Mouse (Mus musculus): ENCODE data around the gene Pcx. TPM values are rescaled to one million over a fixed set of nuclear protein-coding genes. Genes with fewer than 3 reads are reported as not detected.
A peak's percentile ranks its signal among the peaks of the same experiment; 100 is the strongest.

Gene Pcx
- polyA plus RNA-seq (2015; fragmentation: Nextera tagmentation; extraction: Ambion mirVana) = 15.9 and 17.3 TPM in 2 replicates

GRCm38 (mm10) chr19:4509986-4510963, at the start of gene Pcx:
Gene Pcx (plus strand): TSS chr19:4510472.
- Histone ChIP-seq H3K9ac (peak within 1 kb of the TSS; percentile 69), H3K4me3 (peak within 1 kb of the TSS; percentile 69), H3K27me3 (peaks cover 12% of the 10 kb centered on the region), H3K9me3 (replicated peaks) (no peaks in the 10 kb centered on the region), H3K4me1 (peaks cover 12% of the 10 kb centered on the region), H3K27ac (peak within 1 kb of the TSS; percentile 48; the same call in 1 of the 2 replicates), H3K36me3 (ENCODE audit: poor library complexity, severe bottlenecking) (no peaks in the 10 kb centered on the region), H3K4me2 (peak within 1 kb of the TSS; percentile 90)
- peak; percentile 100 for ATAC-seq
- under 1% methylated on average over 82 of the region's 82 CpGs for WGBS

GRCm38 (mm10) chr19:4461981-4462380, 48.3 kb upstream of the Pcx start:
- H3K36me3 ChIP-seq (ENCODE audit: poor library complexity, severe bottlenecking) = no peaks in the 10 kb centered on the region
- H3K4me2 ChIP-seq = no peak overlapping the region
- no peak for ATAC-seq
- H3K9me3 ChIP-seq (replicated peaks) = no peaks in the 10 kb centered on the region
- 92% methylated on average over 8 of the region's 8 CpGs for WGBS
- no peaks in the 10 kb centered on the region for H3K4me1 ChIP-seq
- H3K27ac ChIP-seq = no peak overlapping the region
- H3K4me3 ChIP-seq = no peak overlapping the region
- H3K9ac ChIP-seq = no peak overlapping the region
- no peaks in the 10 kb centered on the region for H3K27me3 ChIP-seq

GRCm38 (mm10) chr19:4464666-4465065, 45.6 kb upstream of the Pcx start:
- H3K9ac ChIP-seq = no peak overlapping the region
- no peaks in the 10 kb centered on the region for H3K4me1 ChIP-seq
- H3K27me3 ChIP-seq = no peaks in the 10 kb centered on the region
- no peak overlapping the region for H3K4me3 ChIP-seq
- H3K27ac ChIP-seq = no peak overlapping the region
- no peak overlapping the region for H3K4me2 ChIP-seq
- H3K9me3 ChIP-seq (replicated peaks) = no peaks in the 10 kb centered on the region
- WGBS = 87% methylated on average over 4 of the region's 4 CpGs
- H3K36me3 ChIP-seq (ENCODE audit: poor library complexity, severe bottlenecking) = no peaks in the 10 kb centered on the region
- no peak for ATAC-seq

GRCm38 (mm10) chr19:4468363-4468762, 41.9 kb upstream of the Pcx start:
- 35% methylated on average over 5 of the region's 5 CpGs for WGBS
- no peak overlapping the region for H3K27ac ChIP-seq
- H3K9me3 ChIP-seq (replicated peaks) = no peaks in the 10 kb centered on the region
- ATAC-seq = no peak
- H3K4me1 ChIP-seq = no peaks in the 10 kb centered on the region
- H3K4me2 ChIP-seq = no peak overlapping the region
- no peaks in the 10 kb centered on the region for H3K36me3 ChIP-seq (ENCODE audit: poor library complexity, severe bottlenecking)
- H3K4me3 ChIP-seq = no peak overlapping the region
- no peak overlapping the region for H3K9ac ChIP-seq
- H3K27me3 ChIP-seq = no peaks in the 10 kb centered on the region

- H3K9me3 ChIP-seq (replicated peaks) = no peaks in the 10 kb centered on the region
- 86% methylated on average over 5 of the region's 5 CpGs for WGBS
Observed at GRCm38 (mm10) chr19:4473549-4473948, 36.7 kb upstream of the Pcx start.

GRCm38 (mm10) chr19:4474739-4475138, 35.5 kb upstream of the Pcx start:
- H3K4me1 ChIP-seq = peaks cover 11% of the 10 kb centered on the region; the same call in 1 of the 2 replicates
- 46% methylated on average over 3 of the region's 3 CpGs for WGBS
- peaks cover 42% of the 10 kb centered on the region for H3K27me3 ChIP-seq
- no peak overlapping the region for H3K9ac ChIP-seq
- H3K4me2 ChIP-seq = no peak overlapping the region
- no peaks in the 10 kb centered on the region for H3K36me3 ChIP-seq (ENCODE audit: poor library complexity, severe bottlenecking)
- H3K27ac ChIP-seq = no peak overlapping the region
- no peak overlapping the region for H3K4me3 ChIP-seq
- ATAC-seq = no peak
- no peaks in the 10 kb centered on the region for H3K9me3 ChIP-seq (replicated peaks)

More at GRCm38 (mm10) chr19:4473549-4473948, 36.7 kb upstream of the Pcx start:
- H3K27me3 ChIP-seq = peaks cover 39% of the 10 kb centered on the region
- no peaks in the 10 kb centered on the region for H3K36me3 ChIP-seq (ENCODE audit: poor library complexity, severe bottlenecking)
- H3K27ac ChIP-seq = no peak overlapping the region
- H3K4me3 ChIP-seq = no peak overlapping the region
- no peak for ATAC-seq
- no peak overlapping the region for H3K9ac ChIP-seq
- peaks cover 11% of the 10 kb centered on the region; the same call in 1 of the 2 replicates for H3K4me1 ChIP-seq
- H3K4me2 ChIP-seq = no peak overlapping the region

GRCm38 (mm10) chr19:4475224-4475925, 34.9 kb upstream of the Pcx start:
- Histone ChIP-seq H3K27ac (no peak overlapping the region), H3K9me3 (replicated peaks) (no peaks in the 10 kb centered on the region), H3K36me3 (ENCODE audit: poor library complexity, severe bottlenecking) (no peaks in the 10 kb centered on the region), H3K4me1 (peaks cover 11% of the 10 kb centered on the region; the same call in 1 of the 2 replicates), H3K9ac (no peak overlapping the region), H3K27me3 (peaks cover 42% of the 10 kb centered on the region), H3K4me2 (no peak overlapping the region), H3K4me3 (no peak overlapping the region)
- ATAC-seq = no peak
- WGBS = 74% methylated on average over 11 of the region's 11 CpGs

GRCm38 (mm10) chr19:4476601-4477257, 33.5 kb upstream of the Pcx start:
- peak; percentile 61; the same call in 1 of the 2 replicates for ATAC-seq
- Histone ChIP-seq H3K9me3 (replicated peaks) (no peaks in the 10 kb centered on the region), H3K27ac (no peak overlapping the region), H3K4me2 (peak overlapping the region; percentile 98), H3K9ac (peak overlapping the region; percentile 64), H3K36me3 (ENCODE audit: poor library complexity, severe bottlenecking) (no peaks in the 10 kb centered on the region), H3K4me3 (peak overlapping the region; percentile 54), H3K27me3 (peaks cover 42% of the 10 kb centered on the region), H3K4me1 (peaks cover 11% of the 10 kb centered on the region; the same call in 1 of the 2 replicates)
- 2% methylated on average over 62 of the region's 70 CpGs for WGBS

- Histone ChIP-seq H3K9ac (peak within 1 kb of the TSS; percentile 64), H3K9me3 (replicated peaks) (no peaks in the 10 kb centered on the region), H3K27me3 (peaks cover 42% of the 10 kb centered on the region), H3K27ac (no peak within 1 kb of the TSS), H3K4me2 (peak within 1 kb of the TSS; percentile 98), H3K4me1 (peaks cover 11% of the 10 kb centered on the region; the same call in 1 of the 2 replicates), H3K36me3 (ENCODE audit: poor library complexity, severe bottlenecking) (no peaks in the 10 kb centered on the region), H3K4me3 (peak within 1 kb of the TSS; percentile 54)
- 39% methylated on average over 21 of the region's 21 CpGs for WGBS
- ATAC-seq = no peak
Observed at GRCm38 (mm10) chr19:4477345-4478189, 32.7 kb upstream of the Pcx start, which contains the start of gene Syt12. Gene Syt12 (minus strand): TSS chr19:4477447.

GRCm38 (mm10) chr19:4478190-4478516, 32.1 kb upstream of the Pcx start:
- 41% methylated on average over 1 of the region's 1 CpGs for WGBS
- Histone ChIP-seq H3K4me1 (peaks cover 11% of the 10 kb centered on the region; the same call in 1 of the 2 replicates), H3K9ac (no peak overlapping the region), H3K9me3 (replicated peaks) (no peaks in the 10 kb centered on the region), H3K36me3 (ENCODE audit: poor library complexity, severe bottlenecking) (no peaks in the 10 kb centered on the region), H3K27me3 (peaks cover 42% of the 10 kb centered on the region), H3K27ac (no peak overlapping the region), H3K4me3 (no peak overlapping the region), H3K4me2 (no peak overlapping the region)
- no peak for ATAC-seq

GRCm38 (mm10) chr19:4480041-4480440, 30.2 kb upstream of the Pcx start:
- 82% methylated on average over 2 of the region's 2 CpGs for WGBS
- no peak overlapping the region for H3K4me3 ChIP-seq
- no peaks in the 10 kb centered on the region for H3K9me3 ChIP-seq (replicated peaks)
- no peak for ATAC-seq
- no peak overlapping the region for H3K9ac ChIP-seq
- H3K4me2 ChIP-seq = no peak overlapping the region
- peaks cover 34% of the 10 kb centered on the region for H3K27me3 ChIP-seq
- peaks cover 11% of the 10 kb centered on the region; the same call in 1 of the 2 replicates for H3K4me1 ChIP-seq
- H3K27ac ChIP-seq = no peak overlapping the region
- no peaks in the 10 kb centered on the region for H3K36me3 ChIP-seq (ENCODE audit: poor library complexity, severe bottlenecking)

Measured in forebrain, embryonic 13.5 days (tissue).